Mouse (Mus musculus) bone marrow macrophage, adult 2 months (primary cell): ENCODE measurements around the gene G6pc.

Experiments
- CTCF ChIP-seq: IDR thresholded peaks from 2 replicates; pipeline ENCODE4 v1.5.1; 2012; ENCODE audit warnings: low read depth, mild to moderate bottlenecking, low read length, moderate library complexity
- POLR2A ChIP-seq: IDR thresholded peaks from 2 replicates; pipeline ENCODE4 v1.6.1; 2012; ENCODE audit warnings: mild to moderate bottlenecking, low read depth, low read length, borderline replicate concordance

DNA sequence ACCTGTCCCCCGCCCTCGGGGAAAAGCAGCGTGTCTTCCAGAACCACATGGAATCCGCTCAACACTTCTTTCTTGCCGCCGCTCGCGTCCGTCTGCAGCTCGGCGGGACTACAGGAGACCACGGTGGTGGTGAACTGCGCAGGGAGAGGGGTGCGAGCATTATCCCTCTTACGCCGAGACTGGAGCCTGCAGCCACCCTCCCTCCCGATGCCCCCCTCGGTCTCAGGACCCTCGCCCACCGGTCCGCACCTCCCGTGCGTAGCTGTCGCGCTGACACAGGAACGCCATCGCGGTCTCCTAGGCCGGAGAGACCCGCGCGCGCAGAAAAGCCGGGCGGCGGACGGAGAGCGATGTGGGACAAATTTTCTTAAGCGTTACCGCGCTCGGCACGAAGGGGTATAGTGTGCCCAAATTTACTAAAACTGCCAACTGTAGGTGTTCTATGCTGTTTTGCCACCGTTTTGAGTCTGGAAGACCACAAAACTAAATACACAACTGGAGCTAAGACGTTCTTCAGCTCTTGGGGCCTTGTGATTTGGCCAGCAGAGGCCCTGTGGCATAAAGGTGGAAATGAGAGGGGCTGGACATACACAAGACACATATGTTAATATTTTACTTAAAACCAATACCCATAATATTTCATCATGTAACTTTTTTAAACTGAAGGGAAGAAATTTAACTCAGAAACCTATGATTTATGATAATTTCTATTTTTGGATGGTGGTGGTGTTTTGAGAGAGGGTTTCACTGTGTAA lies 49.9 kb downstream of the G6pc start, which contains the start of gene Aarsd1:
- TF ChIP-seq POLR2A (no peak), CTCF (no peak)
